Mouse (Mus musculus) spleen, adult 2 months (tissue): ENCODE data around the gene Upk2.

Experiments used
- CTCF ChIP-seq: fragments of 200-500 bp; IDR thresholded peaks from 2 replicates; pipeline ENCODE4 v1.5.1; 2011; ENCODE audit warnings: mild to moderate bottlenecking, inconsistent platforms; ENCODE audit not compliant: insufficient read depth, insufficient read length, insufficient replicate concordance; ENCODE audit errors: extremely low read depth
- POLR2A ChIP-seq: fragments of 200-500 bp; IDR thresholded peaks from 2 replicates; pipeline ENCODE4 v1.6.1; 2011; ENCODE audit warnings: low read depth, low read length, inconsistent platforms

- TF ChIP-seq POLR2A (no peak), CTCF (no peak)
Observed at GRCm38 (mm10) chr9:44491351-44491750, 36.6 kb upstream of the Upk2 start.
